Mouse (Mus musculus) MEL (cell line): ENCODE results near the gene Pcif1.
A peak's percentile ranks its signal among the peaks of the same experiment; 100 is the strongest.

Source experiments
- CTCF ChIP-seq, 3 experiments: IDR thresholded peaks in 2 of 3; conservative IDR thresholded peaks in 1 of 3; 2 replicates each; pipeline ENCODE4 v1.5.1; 2011 to 2012; ENCODE audit warnings: low read length in 3 of 3, low read depth in 2 of 3, mild to moderate bottlenecking in 2 of 3, improper control_type of control experiment in 1 of 3, inconsistent platforms in 1 of 3, mixed read lengths in 1 of 3, moderate library complexity in 1 of 3; ENCODE audit not compliant: control insufficient read depth in 1 of 3, insufficient read depth in 1 of 3, poor library complexity in 1 of 3, severe bottlenecking in 1 of 3
- EP300 ChIP-seq, 2 experiments: IDR thresholded peaks; 2 replicates each; pipeline ENCODE4 v1.6.1; 2011; ENCODE audit warnings: improper control_type of control experiment in 2 of 2, low read length in 2 of 2, low read depth in 1 of 2, mild to moderate bottlenecking in 1 of 2
- GABPA ChIP-seq: IDR thresholded peaks from 2 replicates; pipeline ENCODE4 v1.6.1; 2012; ENCODE audit warnings: low read depth, mild to moderate bottlenecking, inconsistent platforms, low read length, improper control_type of control experiment, moderate library complexity
- HCFC1 ChIP-seq: IDR thresholded peaks from 2 replicates; pipeline ENCODE4 v1.6.1; 2012; ENCODE audit warnings: low read depth, mild to moderate bottlenecking, inconsistent platforms, low read length, improper control_type of control experiment, moderate library complexity
- MAFK ChIP-seq: IDR thresholded peaks from 2 replicates; pipeline ENCODE4 v1.6.1; 2011; ENCODE audit warnings: low read depth, mild to moderate bottlenecking, low read length, improper control_type of control experiment, borderline replicate concordance
- MYC ChIP-seq: IDR thresholded peaks from 2 replicates; pipeline ENCODE4 v1.6.1; 2011; ENCODE audit warnings: low read depth, mild to moderate bottlenecking, low read length, improper control_type of control experiment, moderate library complexity
- POLR2A ChIP-seq, 2 experiments: IDR thresholded peaks; 2 replicates each; pipeline ENCODE4 v1.6.1; 2011 to 2012; ENCODE audit warnings: low read length in 2 of 2, mild to moderate bottlenecking in 2 of 2, control low read depth in 1 of 2, improper control_type of control experiment in 1 of 2, low read depth in 1 of 2, moderate library complexity in 1 of 2; ENCODE audit not compliant: control insufficient read depth in 1 of 2, insufficient read depth in 1 of 2, poor library complexity in 1 of 2
- POLR2AphosphoS2 ChIP-seq: IDR thresholded peaks from 2 replicates; pipeline ENCODE4 v1.6.1; 2011; ENCODE audit warnings: low read length, improper control_type of control experiment
- SMC3 ChIP-seq: IDR thresholded peaks from 2 replicates; pipeline ENCODE4 v1.6.1; 2011; ENCODE audit warnings: low read depth, low read length, improper control_type of control experiment
- UBTF ChIP-seq: IDR thresholded peaks from 2 replicates; pipeline ENCODE4 v1.6.1; 2012; ENCODE audit warnings: low read depth, mild to moderate bottlenecking, inconsistent platforms, low read length, improper control_type of control experiment, moderate library complexity, borderline replicate concordance; ENCODE audit not compliant: insufficient read depth

DNA sequence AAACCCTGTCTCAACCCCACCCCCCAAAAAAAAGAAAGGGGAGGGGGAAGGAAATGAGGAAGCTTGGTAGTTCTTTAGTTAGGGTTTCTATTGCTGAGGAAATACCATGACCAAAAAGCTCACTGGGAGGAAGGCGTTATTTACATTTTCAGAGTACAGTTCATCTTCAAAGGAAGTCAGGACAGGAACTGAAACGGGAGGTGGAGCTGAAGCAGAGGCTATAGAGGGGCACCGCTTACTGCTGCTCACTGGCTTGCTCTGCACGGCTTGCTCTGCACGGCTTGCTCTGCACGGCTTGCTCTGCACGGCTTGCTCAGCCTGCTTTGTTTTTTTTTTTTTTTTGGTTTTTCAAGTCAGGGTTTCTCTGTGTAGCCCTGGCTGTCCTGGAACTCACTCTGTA, 10.6 kb upstream of the Pcif1 start:
- TF ChIP-seq POLR2AphosphoS2 (no peak), UBTF (no peak), EP300 (IDR thresholded peaks at IDR 0.05; ENCODE audit: low read depth in 1 of 2, low read length in 2 of 2) (no peak), GABPA (no peak), SMC3 (no peak), MYC (no peak), HCFC1 (0 out of 2 replicates have a peak, but pooled peaks have one; percentile 21), CTCF (IDR thresholded peaks at IDR 0.05 in 2 of 3, conservative IDR thresholded peaks at IDR 0.05 in 1 of 3; ENCODE audit: control insufficient read depth in 1 of 3, insufficient read depth in 1 of 3, low read depth in 2 of 3, low read length in 3 of 3, poor library complexity in 1 of 3, severe bottlenecking in 1 of 3) (no peak), MAFK (no peak), POLR2A (IDR thresholded peaks at IDR 0.05; ENCODE audit: control insufficient read depth in 1 of 2, insufficient read depth in 1 of 2, low read depth in 1 of 2, low read length in 2 of 2, poor library complexity in 1 of 2) (no peak)
